Mouse (Mus musculus) stomach, postnatal 0 days (tissue): ENCODE results near the gene Srebf1. TPM values are rescaled to one million over a fixed set of nuclear protein-coding genes. Genes with fewer than 3 reads are reported as not detected.

Experiments
- ATAC-seq: fragments of 200-750 bp; cut with Nextera tagmentation; 2 replicates; pipeline ENCODE4 v1.8.0; 2017; ENCODE audit not compliant: low FRiP score, low TSS enrichment
- DNase-seq: peaks from one replicate; pipeline ENCODE4 v3.0.0-alpha.2; 2016; ENCODE audit warnings: low spot score
- H3K27ac ChIP-seq: fragments of 300-500 bp; sonication (generic); replicated peaks from 2 replicates; pipeline ENCODE4 v1.5.1; 2014; ENCODE audit warnings: mild to moderate bottlenecking, control low read depth
- H3K27me3 ChIP-seq: fragments of 300-500 bp; sonication (generic); 2 replicates; pipeline ENCODE4 v1.6.1; 2014; ENCODE audit warnings: low read length; ENCODE audit not compliant: control insufficient read depth, insufficient read depth
- H3K36me3 ChIP-seq: fragments of 300-500 bp; sonication (generic); 2 replicates; pipeline ENCODE4 v1.6.1; 2014; ENCODE audit warnings: low read length, mixed read lengths; ENCODE audit not compliant: control insufficient read depth, insufficient read depth
- H3K4me1 ChIP-seq: fragments of 300-500 bp; sonication (generic); replicated peaks from 2 replicates; pipeline ENCODE4 v1.6.1; 2014; ENCODE audit warnings: antibody characterized with exemption; ENCODE audit not compliant: control insufficient read depth, insufficient read depth
- H3K4me2 ChIP-seq: fragments of 300-500 bp; sonication (generic); replicated peaks from 2 replicates; pipeline ENCODE4 v1.6.1; 2014; ENCODE audit warnings: low read depth, mild to moderate bottlenecking, control low read depth, moderate library complexity
- H3K4me3 ChIP-seq: fragments of 300-500 bp; sonication (generic); 2 replicates; pipeline ENCODE4 v1.5.1; 2014; ENCODE audit warnings: low read depth, low read length, control low read depth
- H3K9ac ChIP-seq: fragments of 300-500 bp; sonication (generic); 2 replicates; pipeline ENCODE4 v1.6.1; 2014; ENCODE audit warnings: mild to moderate bottlenecking, low read length, control low read depth, mixed read lengths
- H3K9me3 ChIP-seq: fragments of 300-500 bp; sonication (generic); 2 replicates; pipeline ENCODE4 v1.6.1; 2016; ENCODE audit warnings: low read length; ENCODE audit not compliant: control insufficient read depth
- CTCF ChIP-seq: IDR thresholded peaks from 2 replicates; pipeline ENCODE4 v1.5.1; 2016; ENCODE audit warnings: antibody characterized with exemption, low read depth, mild to moderate bottlenecking, moderate library complexity
- EP300 ChIP-seq: optimal IDR thresholded peaks from 2 replicates; pipeline ENCODE3; 2016; ENCODE audit warnings: antibody characterized with exemption
- WGBS: fragments of 180-500 bp; shearing (Covaris S2); extraction: QIAGEN DNeasy Blood & Tissue Kit; methylation state at CpG from one replicate; pipeline ENCODE4 v1.1.7; 2014; 5-methylcytosine and 5-hydroxymethylcytosine counted together
- polyA plus RNA-seq: library from polyadenylated mRNA; unstranded; fragments of >200 nt; fragmentation: Nextera tagmentation; extraction: Ambion mirVana; gene quantifications from 2 replicates; pipeline ENCODE4 v1.2.1, GENCODE M21; 2015

Srebf1 gene
- 44.7 and 47.9 TPM in 2 replicates for polyA plus RNA-seq

DNA sequence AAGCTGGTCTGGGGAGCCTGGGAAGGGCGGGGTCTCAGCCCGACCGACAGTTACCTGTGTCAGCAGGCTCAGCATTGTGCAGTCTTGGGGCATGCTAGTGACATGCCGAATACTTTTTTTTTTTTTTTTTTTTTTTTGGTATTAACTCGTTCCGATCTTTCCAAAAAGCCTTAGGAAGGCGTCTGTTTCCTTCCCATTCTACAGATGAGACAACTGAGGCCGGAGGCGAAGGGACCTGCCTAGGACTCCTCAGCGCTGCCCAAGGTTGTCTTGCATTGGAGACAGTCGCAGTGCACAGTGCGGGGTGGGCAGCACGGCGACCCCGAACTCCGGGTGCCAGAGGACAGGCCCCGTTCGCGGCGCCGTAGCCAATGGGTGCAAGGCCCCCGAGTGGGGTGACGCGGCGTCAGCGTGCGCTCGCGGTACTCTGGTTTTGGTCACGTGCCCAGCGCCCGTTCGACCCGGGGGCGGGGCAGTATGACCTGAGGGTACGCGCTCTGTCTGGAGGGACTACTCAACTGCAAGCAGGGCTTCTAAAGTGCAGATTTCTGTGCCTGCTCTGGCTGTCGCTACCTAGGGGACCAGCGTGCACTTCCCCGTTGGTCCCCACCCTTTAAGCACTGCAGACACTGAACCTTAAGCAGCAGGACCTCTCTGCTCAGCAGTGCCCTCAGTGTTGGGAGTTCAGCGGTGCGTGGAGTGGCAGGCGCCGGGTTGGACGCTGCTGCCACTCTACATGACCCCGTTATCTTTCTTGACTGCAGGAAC lies at the start of gene Srebf1:
TSS of gene Srebf1 (minus strand) at position 113 of the 768 bp plus-strand sequence.
- ATAC-seq (peak; percentile 82), DNase-seq (peak; percentile 88)
- 3% methylated on average over 45 of the region's 46 CpGs for WGBS
- H3K9me3 ChIP-seq: no peaks in the 10 kb centered on the region
- no peaks in the 10 kb centered on the region for H3K36me3 ChIP-seq
- H3K9ac ChIP-seq: peak within 1 kb of the TSS; percentile 45
- H3K4me2 ChIP-seq: peak within 1 kb of the TSS; percentile 65
- H3K27ac ChIP-seq: peak within 1 kb of the TSS; percentile 82
- H3K4me1 ChIP-seq: no peaks in the 10 kb centered on the region; the same call in 1 of the 2 replicates
- peak within 1 kb of the TSS; percentile 34 for H3K4me3 ChIP-seq
- TF ChIP-seq EP300 (no peak), CTCF (peak; percentile 58)
- H3K27me3 ChIP-seq: no peaks in the 10 kb centered on the region

DNA sequence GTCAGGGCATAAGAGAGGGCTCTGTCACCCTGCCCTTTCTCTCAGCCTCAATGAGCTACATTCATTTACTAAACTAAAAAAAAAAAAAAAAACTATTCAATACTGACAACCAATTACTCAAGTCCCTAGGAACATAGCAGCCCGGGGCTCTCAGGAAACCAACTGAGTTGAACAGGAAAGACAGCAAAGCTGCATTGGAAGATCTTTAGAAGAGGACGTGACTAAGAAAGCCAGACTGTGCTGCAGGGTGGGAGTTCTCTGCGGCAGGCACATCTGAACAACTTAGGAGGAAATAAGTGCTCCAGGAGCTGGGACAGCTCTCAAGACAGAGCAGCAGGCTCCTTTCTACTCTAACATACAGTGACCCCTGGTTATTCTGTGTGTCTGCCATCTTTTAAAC lies 46.2 kb upstream of the Srebf1 start:
- no peaks in the 10 kb centered on the region for H3K27me3 ChIP-seq
- no peak overlapping the region for H3K9ac ChIP-seq
- H3K9me3 ChIP-seq: no peaks in the 10 kb centered on the region
- WGBS: 50% methylated on average over 3 of the region's 3 CpGs
- H3K4me3 ChIP-seq: no peak overlapping the region
- no peaks in the 10 kb centered on the region for H3K36me3 ChIP-seq
- no peak overlapping the region for H3K27ac ChIP-seq
- TF ChIP-seq EP300 (no peak), CTCF (no peak)
- no peak overlapping the region for H3K4me2 ChIP-seq
- ATAC-seq (no peak), DNase-seq (no peak)
- H3K4me1 ChIP-seq: no peaks in the 10 kb centered on the region

GRCm38 (mm10) chr11:60265271-60265985 lies 43.0 kb upstream of the Srebf1 start:
- Histone ChIP-seq H3K36me3 (no peaks in the 10 kb centered on the region), H3K4me1 (no peaks in the 10 kb centered on the region), H3K9me3 (no peaks in the 10 kb centered on the region), H3K4me3 (no peak overlapping the region), H3K9ac (no peak overlapping the region), H3K27ac (no peak overlapping the region), H3K4me2 (no peak overlapping the region), H3K27me3 (no peaks in the 10 kb centered on the region)
- WGBS: 80% methylated on average over 4 of the region's 4 CpGs
- ATAC-seq (no peak), DNase-seq (no peak)
- no peak for TF ChIP-seq EP300
- peak; percentile 46 for TF ChIP-seq CTCF

DNA sequence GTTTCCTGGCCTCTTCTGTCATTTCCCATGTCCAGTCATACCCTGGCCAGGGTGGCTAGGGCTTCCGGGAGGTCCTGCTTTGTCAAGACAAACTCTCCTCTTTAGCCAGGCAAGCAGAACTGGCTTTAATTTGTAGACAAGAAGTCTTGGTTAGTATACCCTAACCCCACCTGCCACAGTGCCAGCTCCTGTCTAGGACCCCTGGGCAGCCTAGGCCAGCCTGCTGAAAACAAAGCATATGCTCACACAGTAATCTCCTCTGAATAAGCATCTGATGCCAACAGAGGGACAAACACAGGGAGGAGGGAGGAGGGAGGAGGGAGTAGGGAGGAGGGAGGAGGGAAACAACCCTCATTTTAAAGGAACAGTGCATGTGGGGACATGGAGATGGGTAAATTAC lies 42.3 kb upstream of the Srebf1 start:
- no peaks in the 10 kb centered on the region for H3K4me1 ChIP-seq
- no peak overlapping the region for H3K4me2 ChIP-seq
- H3K27me3 ChIP-seq: no peaks in the 10 kb centered on the region
- WGBS: 89% methylated on average over 1 of the region's 1 CpGs
- no peaks in the 10 kb centered on the region for H3K36me3 ChIP-seq
- H3K4me3 ChIP-seq: no peak overlapping the region
- H3K9ac ChIP-seq: no peak overlapping the region
- H3K27ac ChIP-seq: no peak overlapping the region
- no peaks in the 10 kb centered on the region for H3K9me3 ChIP-seq
- no peak for ATAC-seq
- TF ChIP-seq CTCF: no peak
- TF ChIP-seq EP300: no peak
- no peak for DNase-seq

DNA sequence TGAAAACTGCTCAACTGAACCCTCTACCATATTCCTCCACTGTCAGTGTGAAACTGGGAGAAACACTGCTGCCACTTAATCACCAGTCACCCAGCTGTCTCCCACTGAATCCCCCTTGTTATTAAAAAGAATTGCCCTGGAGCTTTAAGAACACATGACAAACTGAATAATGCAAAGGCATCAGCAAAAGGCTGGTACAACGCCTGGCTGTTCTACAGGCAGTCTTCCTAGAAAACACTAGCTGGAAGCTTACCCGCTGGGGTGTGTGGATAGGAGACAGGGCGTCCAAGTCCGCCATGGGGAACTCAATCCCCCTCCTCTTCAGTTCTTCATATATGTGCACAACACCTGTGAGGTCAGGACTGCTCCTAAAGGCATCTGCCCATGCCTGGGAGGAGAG lies 40.0 kb upstream of the Srebf1 start:
- ATAC-seq: no peak
- Histone ChIP-seq H3K9ac (no peak overlapping the region), H3K4me2 (no peak overlapping the region), H3K9me3 (no peaks in the 10 kb centered on the region), H3K36me3 (peaks cover 4% of the 10 kb centered on the region; the same call in 1 of the 2 replicates), H3K4me3 (no peak overlapping the region), H3K27ac (no peak overlapping the region), H3K4me1 (no peaks in the 10 kb centered on the region), H3K27me3 (no peaks in the 10 kb centered on the region)
- no peak for TF ChIP-seq EP300
- no peak for TF ChIP-seq CTCF
- no peak for DNase-seq
- WGBS: 89% methylated on average over 4 of the region's 4 CpGs

DNA sequence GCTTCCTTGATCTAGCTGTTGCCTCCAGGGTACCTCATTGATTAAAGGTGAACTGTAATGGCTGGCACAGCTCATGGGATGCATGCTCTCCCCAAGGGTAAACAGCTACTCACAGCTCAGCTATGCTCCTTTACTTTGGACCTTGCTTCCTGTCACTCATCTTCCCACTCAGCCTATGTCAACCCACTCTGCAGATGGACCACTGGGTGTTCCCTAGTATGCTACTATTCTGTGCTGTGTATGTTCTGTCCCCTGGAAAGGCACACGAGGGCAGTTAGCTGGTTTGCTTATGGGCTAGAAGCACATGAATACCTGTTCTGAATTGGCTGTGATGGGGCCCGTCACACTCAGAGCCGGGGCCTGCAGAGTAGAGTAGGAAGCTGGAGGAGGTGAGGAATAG lies 38.4 kb upstream of the Srebf1 start:
- no peak overlapping the region for H3K4me2 ChIP-seq
- no peak for DNase-seq
- H3K27me3 ChIP-seq: no peaks in the 10 kb centered on the region
- H3K9me3 ChIP-seq: no peaks in the 10 kb centered on the region
- no peak overlapping the region for H3K4me3 ChIP-seq
- H3K9ac ChIP-seq: no peak overlapping the region
- no peak overlapping the region for H3K27ac ChIP-seq
- peaks cover 6% of the 10 kb centered on the region; the same call in 1 of the 2 replicates for H3K36me3 ChIP-seq
- no peaks in the 10 kb centered on the region for H3K4me1 ChIP-seq
- WGBS: 89% methylated on average over 3 of the region's 3 CpGs
- ATAC-seq: no peak
- no peak for TF ChIP-seq EP300
- no peak for TF ChIP-seq CTCF
